Mouse (Mus musculus) megakaryocyte, embryonic 14.5 days (primary cell): Measurements from ENCODE around the gene Inhbb.

Experiments used
- FLI1 ChIP-seq: IDR thresholded peaks from 2 replicates; pipeline ENCODE4 v1.6.1; 2012; ENCODE audit warnings: low read length, inconsistent platforms, mixed read lengths
- GATA1 ChIP-seq: IDR thresholded peaks from 3 replicates; pipeline ENCODE4 v1.6.1; 2012; ENCODE audit warnings: mixed read lengths, low read length, inconsistent platforms, borderline replicate concordance

DNA sequence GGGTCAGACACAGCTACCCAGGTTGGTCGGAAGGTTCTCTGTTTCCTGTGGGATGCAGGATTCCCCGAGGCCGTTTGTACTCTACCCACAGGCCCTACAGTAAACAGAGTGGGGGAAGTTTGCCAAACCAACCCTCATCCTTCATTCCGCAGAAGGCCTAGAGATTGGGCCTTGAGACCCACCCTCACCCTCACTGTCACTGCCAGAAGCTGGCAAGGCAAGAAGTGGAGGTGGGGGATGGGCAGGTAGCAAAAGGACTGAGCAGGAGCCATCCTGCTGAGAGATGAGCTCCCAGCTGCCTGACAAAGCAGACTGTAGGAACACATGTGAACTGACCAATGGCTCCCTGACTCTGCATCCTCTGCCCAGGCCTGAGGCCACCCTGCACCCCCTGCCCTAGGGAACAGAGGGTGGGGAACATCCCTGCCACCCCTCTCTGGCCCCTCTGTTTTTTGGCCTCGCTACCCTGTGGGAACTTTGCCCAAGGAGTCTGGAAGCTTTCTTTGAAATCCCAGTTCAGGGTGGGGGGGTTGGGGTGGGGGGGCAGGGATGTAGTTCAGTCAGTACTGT, 12.4 kb downstream of the Inhbb start:
- no peak for TF ChIP-seq GATA1
- TF ChIP-seq FLI1, result no peak
